Mouse (Mus musculus) fat pad, adult 2 months (tissue): ENCODE measurements around the gene Fam174a.
A peak's percentile ranks its signal among the peaks of the same experiment; 100 is the strongest.

ENCODE experiments used
- DNase-seq: peaks from one replicate; pipeline ENCODE4 v3.0.0-alpha.2; 2011; ENCODE audit warnings: low read depth, low spot score; ENCODE audit errors: extremely low read depth

Gene Fam174a

DNA sequence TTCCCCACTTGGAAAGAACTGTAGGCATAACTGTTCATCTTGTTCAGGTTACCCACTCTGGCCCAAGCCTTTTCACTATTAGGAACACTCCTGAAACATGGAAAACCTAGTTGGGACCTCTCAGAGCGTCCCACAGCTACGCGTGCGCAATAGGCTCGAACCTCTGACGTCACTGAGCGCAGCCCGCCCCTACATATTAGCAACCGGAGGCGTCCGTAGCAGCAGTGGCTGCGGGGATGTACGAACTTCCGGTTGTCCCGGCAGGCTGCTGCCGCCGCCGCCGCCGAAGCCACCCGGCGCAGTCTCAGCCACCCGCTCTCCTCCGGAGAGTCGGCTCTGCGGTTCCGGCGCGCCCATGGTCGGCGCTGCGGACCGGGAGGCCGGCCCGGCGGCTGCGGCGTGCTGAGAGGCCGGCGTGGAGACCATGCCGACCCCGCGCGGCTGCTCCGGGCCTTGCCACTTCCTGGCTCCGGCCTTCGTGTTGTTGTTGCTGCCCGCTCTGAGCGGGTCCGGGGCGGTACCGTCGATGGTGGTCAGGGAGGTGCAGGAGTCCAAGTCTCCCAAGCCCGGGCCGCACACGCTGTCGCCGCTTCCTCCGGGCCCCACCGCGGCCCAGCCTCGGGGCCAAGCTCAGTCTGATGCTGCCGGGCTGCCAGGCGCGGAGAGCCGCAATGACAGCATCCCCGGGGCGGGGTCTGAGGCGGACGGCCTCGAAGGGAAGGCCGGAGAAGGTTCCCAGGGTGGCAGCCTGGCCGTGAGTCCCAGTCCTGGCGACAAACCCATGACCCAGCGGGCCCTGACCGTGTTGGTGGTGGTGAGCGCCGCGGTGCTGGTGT, at the start of gene Fam174a:
Fam174a (plus strand) TSS at position 231 of the 836 bp plus-strand sequence.
- peak; percentile 10 for DNase-seq

GRCm38 (mm10) chr1:95263843-95264242, 49.6 kb upstream of the Fam174a start:
- DNase-seq = no peak

DNA sequence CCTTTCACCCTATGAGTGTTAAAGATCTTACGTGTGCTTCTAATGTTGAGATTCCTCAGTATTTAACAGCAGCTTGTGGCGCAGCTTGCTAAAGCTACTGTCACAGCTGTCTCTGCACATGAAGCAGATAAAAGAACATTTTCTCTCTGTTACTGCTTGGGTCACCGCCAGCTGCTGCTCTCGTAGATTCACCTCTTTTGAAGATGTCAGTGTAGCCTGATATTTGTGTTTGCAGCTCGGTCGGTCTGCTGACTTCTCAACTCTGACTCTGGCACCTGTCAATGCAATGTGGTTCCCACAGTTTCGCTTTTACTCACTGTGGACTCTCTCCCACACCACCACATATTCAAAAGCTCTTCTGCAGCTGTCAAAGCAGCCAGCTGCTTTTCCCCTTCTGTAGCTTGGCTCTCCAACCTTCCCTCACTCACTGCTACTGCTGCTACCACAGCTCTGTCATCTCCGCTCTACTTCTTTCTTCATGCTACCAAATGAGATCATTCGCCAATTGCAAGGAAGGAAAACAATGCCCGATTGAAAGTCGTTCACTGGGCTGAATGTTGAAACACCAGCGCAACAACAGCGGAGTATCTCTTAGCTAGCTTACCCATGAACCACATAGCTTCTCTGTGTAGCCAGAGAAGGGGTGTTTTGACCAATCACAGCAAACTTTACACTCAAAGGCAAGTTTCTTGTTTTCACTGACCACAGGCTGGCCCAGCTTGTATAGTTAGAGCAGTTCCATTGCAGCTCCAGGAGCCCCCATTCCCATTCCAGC, 45.3 kb upstream of the Fam174a start:
- no peak for DNase-seq

DNA sequence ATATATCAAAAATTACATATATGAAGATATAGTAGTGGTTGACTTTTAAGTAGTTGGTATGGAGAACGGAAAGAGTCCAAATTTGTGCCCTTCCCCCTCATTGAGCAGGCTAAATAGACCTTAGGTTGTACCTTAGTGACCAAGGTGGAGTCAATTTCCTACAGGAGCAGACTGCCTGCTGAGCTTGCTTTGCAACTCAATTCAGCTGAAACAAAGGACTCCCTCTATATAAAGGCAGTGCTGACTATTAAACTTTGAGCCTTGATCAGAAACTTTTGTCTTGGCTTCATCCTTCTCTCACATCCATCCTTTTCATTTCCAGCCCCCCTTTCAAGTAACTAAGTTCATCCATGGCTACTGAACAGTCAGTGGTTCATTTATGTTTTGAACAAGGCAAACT, 40.1 kb upstream of the Fam174a start:
- no peak for DNase-seq

GRCm38 (mm10) chr1:95308324-95308723, 5.1 kb upstream of the Fam174a start:
- no peak for DNase-seq

DNA sequence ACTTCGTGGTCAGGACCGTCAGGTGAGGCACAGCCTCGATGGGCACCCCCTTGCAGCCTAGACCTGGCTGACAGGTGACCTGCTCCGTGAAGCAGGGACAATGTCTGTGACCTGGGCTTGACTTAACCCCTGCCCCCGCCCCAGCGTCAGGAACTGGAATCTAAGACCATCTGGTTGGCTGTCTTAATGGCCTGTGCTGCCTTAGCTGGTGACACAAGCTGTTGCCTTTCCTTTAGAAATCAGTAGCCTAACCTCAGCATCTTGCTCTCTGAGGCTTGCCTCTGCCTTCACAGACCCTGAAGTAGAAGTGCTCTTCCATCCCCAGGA, 769 bp downstream of the Fam174a start:
- DNase-seq = no peak

GRCm38 (mm10) chr1:95315981-95316380, 2.6 kb downstream of the Fam174a start:
- DNase-seq = no peak

DNA sequence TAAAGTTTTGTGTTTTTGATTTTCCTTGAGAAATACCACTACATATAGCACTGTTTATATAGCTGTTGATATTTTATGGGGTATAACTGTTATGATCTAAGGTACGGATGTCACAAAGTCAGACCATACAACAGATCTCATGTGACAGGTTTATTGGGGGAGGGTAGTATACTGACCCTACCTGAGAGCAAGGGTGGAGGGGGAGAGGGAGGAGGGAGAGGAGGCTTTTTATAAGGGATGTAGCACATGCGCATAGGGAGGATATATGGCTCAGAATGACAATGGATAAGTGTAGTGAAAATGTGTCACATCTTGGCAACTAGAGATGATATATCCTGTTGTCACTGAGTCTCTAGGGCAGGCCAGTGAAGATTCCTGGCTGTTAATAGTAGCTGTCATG, 8.8 kb downstream of the Fam174a start:
- DNase-seq = no peak

DNA sequence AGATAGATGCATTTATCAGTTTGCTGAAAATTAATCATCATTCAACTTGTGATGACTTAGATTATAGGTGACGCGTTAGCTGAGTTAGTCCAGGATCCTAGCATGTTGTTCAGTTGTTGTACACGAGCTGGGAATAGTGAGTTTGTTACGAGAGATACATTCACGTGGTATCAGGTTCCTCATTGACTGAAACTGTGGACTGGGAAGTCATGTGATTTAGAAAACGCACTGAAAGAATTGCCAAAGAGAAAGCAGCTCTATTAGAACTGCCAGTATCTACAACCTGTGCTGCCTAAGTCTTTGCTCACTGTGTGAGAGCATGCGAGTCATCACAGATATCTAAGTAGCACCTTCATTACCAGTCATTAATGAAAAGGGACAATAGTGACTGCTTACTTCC, 9.6 kb downstream of the Fam174a start:
- DNase-seq = no peak

DNA sequence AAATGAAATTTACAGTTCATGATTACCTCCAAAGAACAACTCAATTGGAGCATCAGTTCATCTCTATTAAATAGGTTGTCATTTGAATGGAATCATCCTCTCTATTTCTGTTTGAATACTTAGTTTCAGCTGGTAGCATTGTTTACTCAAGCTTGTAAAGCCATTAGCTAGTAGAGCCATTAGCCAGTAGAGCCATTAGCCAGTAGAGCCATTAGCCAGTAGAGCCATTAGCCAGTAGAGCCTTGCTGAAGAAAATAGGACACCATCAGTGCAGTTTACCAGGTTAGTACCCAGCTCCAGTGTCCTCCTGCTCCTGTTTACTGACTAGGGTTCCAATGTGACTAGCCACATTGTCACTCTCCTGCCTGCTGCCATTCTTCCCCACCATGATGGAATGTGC, 13.4 kb downstream of the Fam174a start:
- no peak for DNase-seq

DNA sequence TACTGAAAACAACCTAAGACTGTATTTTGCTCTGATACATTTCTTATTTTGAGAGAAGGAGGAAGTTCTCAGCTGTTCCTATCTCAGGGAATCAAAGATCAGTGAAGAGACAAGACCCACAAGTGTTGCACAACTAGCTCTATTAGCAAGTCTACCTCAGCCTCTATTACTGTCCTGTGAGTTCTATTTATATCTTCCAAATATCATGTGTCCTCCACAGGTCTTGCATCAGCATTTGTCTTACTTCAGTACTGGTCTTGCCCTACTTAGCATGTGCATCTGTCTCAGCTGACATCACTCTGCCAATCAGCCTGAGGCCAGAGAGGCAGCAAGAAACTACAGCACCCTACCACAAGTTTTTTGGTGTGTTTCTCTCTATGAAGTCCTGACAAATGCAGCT, 26.2 kb downstream of the Fam174a start:
- peak; percentile 1 for DNase-seq

- no peak for DNase-seq
Observed at GRCm38 (mm10) chr1:95342242-95342641, 28.8 kb downstream of the Fam174a start.

DNA sequence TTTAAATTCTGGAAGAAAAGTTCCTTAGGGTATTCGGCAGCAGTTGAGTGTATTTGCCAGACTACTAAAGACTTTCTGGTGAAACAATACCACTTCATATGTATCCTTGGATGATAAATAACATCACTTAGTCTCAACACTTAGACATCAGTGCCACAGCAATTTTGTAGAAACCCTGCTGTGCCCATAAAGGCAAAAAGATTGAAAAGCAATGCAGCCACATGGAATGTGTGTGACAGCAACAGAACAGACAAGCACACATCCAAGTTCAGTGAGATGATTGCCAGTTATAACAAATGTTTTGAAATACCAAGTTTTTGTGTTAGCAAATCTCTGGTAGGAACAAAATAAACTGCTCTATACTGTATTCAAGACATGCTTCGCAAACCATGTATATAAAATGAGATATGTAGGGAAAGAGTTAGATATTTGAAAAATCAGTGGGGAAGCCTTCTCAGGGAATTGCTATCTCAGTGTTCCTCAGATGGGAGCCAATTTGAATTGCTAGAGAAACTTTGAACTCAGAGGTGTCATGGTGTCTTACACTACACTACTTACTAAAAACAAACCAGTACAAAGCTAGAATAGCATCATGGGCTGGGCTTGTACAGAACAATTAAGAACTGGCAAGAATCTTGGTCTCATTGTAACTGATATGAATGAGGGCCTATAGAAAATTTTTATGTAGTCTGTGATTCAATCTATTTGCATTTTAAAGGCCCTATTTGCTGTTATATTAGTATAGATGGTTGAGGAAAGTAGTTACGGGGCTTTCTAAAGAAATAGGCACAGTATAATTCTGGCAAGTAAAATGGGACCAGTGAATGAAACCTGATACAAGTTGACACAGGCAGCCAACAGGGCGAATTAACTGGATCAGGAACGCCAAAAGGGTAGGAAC, 30.4 kb downstream of the Fam174a start:
- DNase-seq = no peak

DNA sequence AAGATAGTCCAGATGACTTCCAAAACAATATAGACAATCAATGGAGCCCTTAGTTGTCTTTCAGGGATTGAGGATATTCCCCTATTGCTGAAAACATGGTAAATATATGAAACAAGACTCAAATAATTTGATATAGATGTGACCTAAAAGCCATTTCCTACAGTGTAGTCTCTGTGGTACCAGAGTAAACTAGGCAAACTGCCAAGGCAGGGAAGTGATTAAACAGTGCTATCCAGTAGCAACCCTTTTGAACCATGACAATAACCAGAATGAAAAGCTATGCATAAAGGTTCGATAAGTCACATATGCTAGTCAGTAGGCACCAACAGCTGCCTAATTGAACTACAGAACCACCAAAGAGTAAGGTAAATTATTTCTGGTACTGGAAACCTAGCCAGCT, 40.7 kb downstream of the Fam174a start:
- no peak for DNase-seq

GRCm38 (mm10) chr1:95356904-95357303, 43.5 kb downstream of the Fam174a start:
- DNase-seq = no peak

GRCm38 (mm10) chr1:95363692-95364091, 50.3 kb downstream of the Fam174a start:
- no peak for DNase-seq

- DNase-seq = no peak
Observed at GRCm38 (mm10) chr1:95366616-95367373, 53.4 kb downstream of the Fam174a start.

DNA sequence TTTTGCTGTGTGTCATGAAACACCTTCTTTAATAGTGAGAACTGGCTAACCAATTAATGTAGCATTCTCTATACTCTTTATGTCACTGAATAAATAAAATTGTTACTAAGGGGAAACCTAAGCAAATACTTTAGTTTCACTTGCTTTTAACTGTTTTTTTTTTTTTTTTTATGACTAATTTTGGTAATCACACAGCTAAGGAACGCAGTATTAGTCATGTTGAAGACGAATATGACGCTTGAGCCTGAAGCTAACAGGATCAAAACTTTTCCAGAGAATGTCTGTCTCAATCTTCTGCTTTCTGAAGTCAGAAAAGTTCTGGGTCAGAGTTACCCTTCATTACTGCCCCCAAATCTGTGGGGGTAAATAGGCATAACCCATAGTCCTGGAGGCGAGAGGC, 54.3 kb downstream of the Fam174a start:
- DNase-seq = no peak

GRCm38 (mm10) chr1:95375443-95375842, 62.0 kb downstream of the Fam174a start:
- no peak for DNase-seq

- no peak for DNase-seq
Observed at GRCm38 (mm10) chr1:95381028-95381427, 67.6 kb downstream of the Fam174a start.
